Mouse (Mus musculus): ENCODE measurements around the gene Gm47985.
A peak's percentile ranks its signal among the peaks of the same experiment; 100 is the strongest.
"Not testable (repeated sequence)": the region's sequence is repeated elsewhere in the genome, so short reads cannot be mapped to it uniquely, and the experiment has no call there.

The Gm47985 gene

GRCm38 (mm10) chr1:151178505-151179083, 3.7 kb upstream of the Gm47985 start:
- DNase-seq, result no peak

- no peak for DNase-seq
These were observed 2.2 kb upstream of the Gm47985 start for GRCm38 (mm10) chr1:151180167-151180566.

- DNase-seq, result not testable (repeated sequence)
These were observed 3.8 kb downstream of the Gm47985 start for GRCm38 (mm10) chr1:151186186-151186585.

GRCm38 (mm10) chr1:151186879-151187424, 4.6 kb downstream of the Gm47985 start:
- DNase-seq, result not testable (repeated sequence)

- DNase-seq, result no peak
These were observed 6.1 kb downstream of the Gm47985 start for GRCm38 (mm10) chr1:151188469-151188868.

- DNase-seq, result not testable (repeated sequence)
These were observed 9.7 kb downstream of the Gm47985 start, which contains the start of gene Gm8947 for GRCm38 (mm10) chr1:151192075-151192474. Gene Gm8947, plus strand, starts transcription at chr1:151192376.

- not testable (repeated sequence) for DNase-seq
These were observed 10.4 kb downstream of the Gm47985 start for GRCm38 (mm10) chr1:151192739-151193138.

GRCm38 (mm10) chr1:151195986-151196385, 13.6 kb downstream of the Gm47985 start:
- DNase-seq, result not testable (repeated sequence)

- not testable (repeated sequence) for DNase-seq
These were observed 14.4 kb downstream of the Gm47985 start for GRCm38 (mm10) chr1:151196690-151197089.

GRCm38 (mm10) chr1:151198120-151198519, 15.8 kb downstream of the Gm47985 start, which contains the start of gene Gm47995:
Gene Gm47995, plus strand, starts transcription at chr1:151198448.
- DNase-seq, result not testable (repeated sequence)

- not testable (repeated sequence) for DNase-seq
These were observed 18.3 kb downstream of the Gm47985 start for GRCm38 (mm10) chr1:151200620-151201019.

GRCm38 (mm10) chr1:151202771-151203170, 20.4 kb downstream of the Gm47985 start:
- not testable (repeated sequence) for DNase-seq

GRCm38 (mm10) chr1:151203818-151204217, 21.5 kb downstream of the Gm47985 start, which contains the start of gene 3110040M04Rik:
Gene 3110040M04Rik, plus strand, starts transcription at chr1:151204121.
- not testable (repeated sequence) for DNase-seq

GRCm38 (mm10) chr1:151208493-151208892, 26.2 kb downstream of the Gm47985 start:
- not testable (repeated sequence) for DNase-seq

GRCm38 (mm10) chr1:151208944-151209343, 26.6 kb downstream of the Gm47985 start:
- DNase-seq, result not testable (repeated sequence)

GRCm38 (mm10) chr1:151209824-151210355, 27.6 kb downstream of the Gm47985 start, which contains the start of gene Gm47996:
Gene Gm47996, plus strand, starts transcription at chr1:151210131.
- DNase-seq, result not testable (repeated sequence)

- not testable (repeated sequence) for DNase-seq
These were observed 29.3 kb downstream of the Gm47985 start for GRCm38 (mm10) chr1:151211666-151212065.

GRCm38 (mm10) chr1:151214862-151215261, 32.5 kb downstream of the Gm47985 start:
- no peak for DNase-seq

GRCm38 (mm10) chr1:151215985-151216384, 33.6 kb downstream of the Gm47985 start:
- DNase-seq, result no peak

- DNase-seq, result peak; percentile 84
These were observed 34.1 kb downstream of the Gm47985 start for GRCm38 (mm10) chr1:151216417-151216816.

- DNase-seq, result no peak
These were observed 36.7 kb downstream of the Gm47985 start for GRCm38 (mm10) chr1:151219045-151219444.

GRCm38 (mm10) chr1:151220098-151220497, 37.8 kb downstream of the Gm47985 start:
- DNase-seq, result no peak

GRCm38 (mm10) chr1:151222561-151223267, 40.4 kb downstream of the Gm47985 start:
- DNase-seq, result no peak

Measured in kidney, adult 11 months (tissue).